Mouse (Mus musculus) hindbrain, postnatal 0 days (tissue): ENCODE data around the gene Wfikkn1. TPM values are rescaled to one million over a fixed set of nuclear protein-coding genes. Genes with fewer than 3 reads are reported as not detected.

ENCODE experiments used
- ATAC-seq: fragments of 200-750 bp; cut with Nextera tagmentation; 2 replicates; pipeline ENCODE4 v1.8.0; 2017; ENCODE audit warnings: mild to moderate bottlenecking, moderate TSS enrichment, moderate library complexity
- DNase-seq: peaks from one replicate; pipeline ENCODE4 v3.0.0-alpha.2; 2015; ENCODE audit warnings: low spot score
- H3K27ac ChIP-seq: fragments of 300-500 bp; sonication (generic); 2 replicates; pipeline ENCODE4 v1.5.1; 2014; ENCODE audit warnings: mild to moderate bottlenecking
- H3K27me3 ChIP-seq: fragments of 300-500 bp; sonication (generic); 2 replicates; pipeline ENCODE4 v1.6.1; 2014; ENCODE audit warnings: low read length, mixed read lengths; ENCODE audit not compliant: insufficient read depth
- H3K36me3 ChIP-seq: fragments of 300-500 bp; sonication (generic); 2 replicates; pipeline ENCODE4 v1.6.1; 2014; ENCODE audit warnings: low read length, mixed read lengths; ENCODE audit not compliant: insufficient read depth
- H3K4me1 ChIP-seq: fragments of 300-500 bp; sonication (generic); 2 replicates; pipeline ENCODE4 v1.6.1; 2014; ENCODE audit warnings: antibody characterized with exemption, low read length, mixed read lengths; ENCODE audit not compliant: insufficient read depth
- H3K4me2 ChIP-seq: fragments of 300-500 bp; sonication (generic); 2 replicates; pipeline ENCODE4 v1.6.1; 2014; ENCODE audit warnings: low read depth, mild to moderate bottlenecking, low read length, moderate library complexity, mixed read lengths
- H3K4me3 ChIP-seq: fragments of 300-500 bp; sonication (generic); 2 replicates; pipeline ENCODE4 v1.5.1; 2014; ENCODE audit warnings: low read length
- H3K9ac ChIP-seq: fragments of 300-500 bp; sonication (generic); replicated peaks from 2 replicates; pipeline ENCODE4 v1.6.1; 2014; ENCODE audit warnings: mild to moderate bottlenecking, low read length, moderate library complexity, mixed read lengths
- H3K9me3 ChIP-seq: fragments of 300-500 bp; sonication (generic); 2 replicates; pipeline ENCODE4 v1.6.1; 2016; ENCODE audit warnings: low read length, mixed read lengths
- CTCF ChIP-seq: IDR thresholded peaks from 2 replicates; pipeline ENCODE4 v1.5.1; 2016; ENCODE audit warnings: antibody characterized with exemption, control low read depth, low read depth
- WGBS: fragments of 180-500 bp; shearing (Covaris S2); extraction: QIAGEN DNeasy Blood & Tissue Kit; methylation state at CpG from one replicate; pipeline ENCODE4 v1.1.7; 2014; 5-methylcytosine and 5-hydroxymethylcytosine counted together
- polyA plus RNA-seq: library from polyadenylated mRNA; unstranded; fragments of >200 nt; fragmentation: Nextera tagmentation; extraction: Ambion mirVana; gene quantifications from 2 replicates; pipeline ENCODE4 v1.2.1, GENCODE M21; 2015
- total RNA-seq: library from RNA; depleted of rRNA; stranded (reverse); fragments of >200 nt; gene quantifications from 2 replicates; pipeline ENCODE4 v1.2.3, GENCODE M21; 2014

The Wfikkn1 gene
- total and polyA plus RNA-seq, 2 experiments from 2014 or later, result 0.58 to 1.2 TPM

DNA sequence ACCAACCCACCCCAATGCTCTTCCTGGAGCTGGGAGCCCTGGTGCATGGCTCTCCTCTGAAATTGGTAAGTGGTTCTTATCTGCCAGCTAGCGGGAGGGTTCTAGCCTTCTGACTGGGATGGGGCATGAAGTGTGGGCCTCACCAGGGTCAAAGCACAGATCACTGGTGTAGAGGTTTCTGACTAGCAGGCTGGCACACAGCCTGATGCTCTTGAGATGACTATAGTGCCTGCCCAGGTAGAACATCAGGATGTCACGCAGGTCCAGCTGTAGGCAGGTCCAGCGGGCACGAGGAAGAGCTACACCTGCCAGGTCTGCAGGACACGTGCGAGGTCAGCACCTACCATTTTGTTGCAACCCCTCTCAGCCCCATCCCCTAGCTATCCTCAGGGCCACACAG, 20.4 kb downstream of the Wfikkn1 start:
- Histone ChIP-seq H3K9ac (peak overlapping the region; percentile 72), H3K4me2 (peak overlapping the region; percentile 82), H3K4me3 (no peak overlapping the region), H3K36me3 (peaks cover 5% of the 10 kb centered on the region; the same call in 1 of the 2 replicates), H3K9me3 (no peaks in the 10 kb centered on the region), H3K27me3 (no peaks in the 10 kb centered on the region), H3K27ac (no peak overlapping the region), H3K4me1 (peaks cover 11% of the 10 kb centered on the region)
- TF ChIP-seq CTCF, result no peak
- WGBS, result 93% methylated on average over 6 of the region's 6 CpGs
- no peak for ATAC-seq
- no peak for DNase-seq

- ATAC-seq, result peak; percentile 95
- H3K36me3 ChIP-seq, result peaks cover 30% of the 10 kb centered on the region
- TF ChIP-seq CTCF, result peak; percentile 82
Observed at GRCm38 (mm10) chr17:25844396-25844901, 36.2 kb downstream of the Wfikkn1 start, which contains the start of gene Rhot2. Rhot2 (minus strand) TSS chr17:25844851.

DNA sequence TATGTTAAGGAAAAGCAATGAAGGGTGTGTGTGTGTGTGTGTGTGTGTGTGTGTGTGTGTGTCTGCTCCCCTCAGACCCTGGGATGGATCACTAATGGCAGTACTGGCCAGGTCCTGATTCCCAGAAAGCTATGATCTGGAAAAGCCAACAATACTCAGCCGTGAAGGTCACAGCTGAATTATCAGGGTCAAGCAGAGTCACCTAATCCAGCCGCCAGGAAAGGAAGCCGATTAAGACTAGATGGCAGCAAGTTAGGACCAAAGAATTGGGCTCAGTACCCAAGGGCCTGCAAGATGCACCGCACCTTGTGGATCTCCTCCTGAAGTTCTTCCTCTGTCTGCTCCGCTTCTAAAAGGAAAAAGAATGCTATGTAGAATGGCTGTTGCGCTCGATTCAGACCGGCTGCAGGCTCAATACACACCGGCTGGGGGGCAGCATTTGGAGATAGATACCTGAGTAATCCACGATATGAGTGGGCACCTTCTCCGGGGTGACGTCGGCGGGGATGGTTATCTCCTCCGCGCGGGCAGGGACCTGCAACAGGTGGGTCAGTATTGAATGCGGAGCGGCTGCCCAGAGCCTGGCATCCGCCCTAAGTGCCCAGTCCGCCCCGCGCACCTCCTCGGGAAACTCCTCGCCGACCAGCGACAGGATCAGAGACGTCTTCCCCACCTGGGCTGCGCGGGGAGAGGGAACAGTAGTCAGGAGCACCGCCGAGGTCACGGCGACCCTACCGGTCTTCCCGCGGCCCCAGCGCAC, 36.8 kb downstream of the Wfikkn1 start:
- WGBS, result 3% methylated on average over 37 of the region's 38 CpGs
- H3K36me3 ChIP-seq, result peaks cover 36% of the 10 kb centered on the region
- ATAC-seq, result no peak

More at GRCm38 (mm10) chr17:25844396-25844901, 36.2 kb downstream of the Wfikkn1 start, which contains the start of gene Rhot2:
- Histone ChIP-seq H3K9me3 (no peaks in the 10 kb centered on the region), H3K27me3 (no peaks in the 10 kb centered on the region), H3K4me3 (peak within 1 kb of the TSS; percentile 83), H3K4me1 (peaks cover 7% of the 10 kb centered on the region; the same call in 1 of the 2 replicates), H3K9ac (peak within 1 kb of the TSS; percentile 75), H3K4me2 (peak within 1 kb of the TSS; percentile 67), H3K27ac (peak within 1 kb of the TSS; percentile 83)
- 2% methylated on average over 17 of the region's 21 CpGs for WGBS
- peak; percentile 96 for DNase-seq

DNA sequence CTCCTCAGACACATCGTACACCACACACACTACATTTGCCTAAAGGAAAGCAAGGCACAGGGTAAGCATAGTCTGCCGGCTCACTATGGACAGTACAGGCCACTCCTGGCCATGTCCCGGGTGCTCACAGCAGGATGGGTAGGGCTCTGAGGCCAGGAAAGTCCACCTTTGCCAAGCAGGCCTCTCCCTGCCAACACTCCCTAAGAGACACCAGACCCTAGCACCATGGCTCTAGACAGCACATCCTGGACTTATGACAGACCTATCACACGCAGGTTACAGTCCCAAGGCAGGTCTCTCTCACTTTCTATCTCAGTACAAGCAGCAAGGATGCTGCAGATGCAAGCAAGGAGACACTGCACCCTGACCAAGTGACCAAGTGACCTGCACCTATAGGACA, 37.5 kb downstream of the Wfikkn1 start:
- no peak overlapping the region for H3K27ac ChIP-seq
- H3K36me3 ChIP-seq, result peaks cover 37% of the 10 kb centered on the region
- peaks cover 7% of the 10 kb centered on the region; the same call in 1 of the 2 replicates for H3K4me1 ChIP-seq
- H3K9ac ChIP-seq, result peak overlapping the region; percentile 75
- no peak for TF ChIP-seq CTCF
- no peaks in the 10 kb centered on the region for H3K27me3 ChIP-seq
- DNase-seq (no peak), ATAC-seq (no peak)
- WGBS, result 91% methylated on average over 4 of the region's 4 CpGs
- H3K9me3 ChIP-seq, result no peaks in the 10 kb centered on the region
- peak overlapping the region; percentile 67 for H3K4me2 ChIP-seq
- peak overlapping the region; percentile 83 for H3K4me3 ChIP-seq

More for the DNA sequence above, 36.8 kb downstream of the Wfikkn1 start:
- peak overlapping the region; percentile 83 for H3K4me3 ChIP-seq
- peaks cover 7% of the 10 kb centered on the region; the same call in 1 of the 2 replicates for H3K4me1 ChIP-seq
- H3K27me3 ChIP-seq, result no peaks in the 10 kb centered on the region
- peak; percentile 32 for DNase-seq
- peak overlapping the region; percentile 75 for H3K9ac ChIP-seq
- peak overlapping the region; percentile 83 for H3K27ac ChIP-seq
- TF ChIP-seq CTCF, result no peak
- H3K4me2 ChIP-seq, result peak overlapping the region; percentile 67
- no peaks in the 10 kb centered on the region for H3K9me3 ChIP-seq

DNA sequence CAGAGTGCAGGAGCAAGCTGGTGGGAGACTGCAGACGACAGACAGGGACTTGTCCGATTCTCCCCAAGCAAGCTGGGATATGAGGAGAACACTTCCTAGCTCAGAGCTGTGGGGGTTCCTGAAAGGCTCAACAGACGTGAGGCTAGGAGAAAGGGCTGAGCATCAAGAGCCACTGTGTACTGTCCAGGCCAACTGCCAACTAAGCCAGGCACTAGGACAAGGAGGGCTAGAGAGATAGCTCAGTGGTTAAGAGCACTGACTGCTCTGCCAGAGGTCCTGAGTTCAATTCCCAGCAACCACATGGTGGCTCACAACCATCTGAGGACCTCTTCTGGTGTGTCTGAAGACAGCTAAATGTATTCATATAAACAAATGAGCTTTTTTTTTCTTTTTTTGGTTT, 38.1 kb downstream of the Wfikkn1 start:
- ATAC-seq, result no peak
- no peak for DNase-seq
- Histone ChIP-seq H3K27ac (no peak overlapping the region), H3K9ac (no peak overlapping the region), H3K4me1 (peaks cover 11% of the 10 kb centered on the region), H3K4me2 (no peak overlapping the region), H3K27me3 (no peaks in the 10 kb centered on the region), H3K36me3 (peaks cover 37% of the 10 kb centered on the region), H3K4me3 (no peak overlapping the region), H3K9me3 (no peaks in the 10 kb centered on the region)
- 74% methylated on average over 3 of the region's 3 CpGs for WGBS
- TF ChIP-seq CTCF, result no peak

GRCm38 (mm10) chr17:25841117-25841880, 39.4 kb downstream of the Wfikkn1 start, which contains the start of gene Gm20683:
Gm20683 (minus strand) TSS chr17:25841763.
- H3K4me1 ChIP-seq, result peaks cover 19% of the 10 kb centered on the region
- no peak within 1 kb of the TSS for H3K27ac ChIP-seq
- no peaks in the 10 kb centered on the region for H3K27me3 ChIP-seq
- no peak within 1 kb of the TSS for H3K4me3 ChIP-seq
- WGBS, result 94% methylated on average over 22 of the region's 22 CpGs
- no peak within 1 kb of the TSS for H3K4me2 ChIP-seq
- peaks cover 37% of the 10 kb centered on the region for H3K36me3 ChIP-seq
- no peak within 1 kb of the TSS for H3K9ac ChIP-seq
- no peak for TF ChIP-seq CTCF
- DNase-seq (no peak), ATAC-seq (no peak)
- no peaks in the 10 kb centered on the region for H3K9me3 ChIP-seq
